Mouse (Mus musculus): Measurements from ENCODE around the gene 2310011J03Rik.

GRCm38 (mm10) chr10:80270099-80270498 lies 50.2 kb downstream of the 2310011J03Rik start:
- no peak for TF ChIP-seq CTCF (IDR thresholded peaks at IDR 0.05; ENCODE audit: extremely low read depth, insufficient read depth, insufficient read length, insufficient replicate concordance)
- no peak for TF ChIP-seq POLR2A (IDR thresholded peaks at IDR 0.05; ENCODE audit: low read depth, low read length)

Data from spleen, adult 2 months (tissue).